Mouse (Mus musculus): ENCODE measurements around the gene Lyar.

DNA sequence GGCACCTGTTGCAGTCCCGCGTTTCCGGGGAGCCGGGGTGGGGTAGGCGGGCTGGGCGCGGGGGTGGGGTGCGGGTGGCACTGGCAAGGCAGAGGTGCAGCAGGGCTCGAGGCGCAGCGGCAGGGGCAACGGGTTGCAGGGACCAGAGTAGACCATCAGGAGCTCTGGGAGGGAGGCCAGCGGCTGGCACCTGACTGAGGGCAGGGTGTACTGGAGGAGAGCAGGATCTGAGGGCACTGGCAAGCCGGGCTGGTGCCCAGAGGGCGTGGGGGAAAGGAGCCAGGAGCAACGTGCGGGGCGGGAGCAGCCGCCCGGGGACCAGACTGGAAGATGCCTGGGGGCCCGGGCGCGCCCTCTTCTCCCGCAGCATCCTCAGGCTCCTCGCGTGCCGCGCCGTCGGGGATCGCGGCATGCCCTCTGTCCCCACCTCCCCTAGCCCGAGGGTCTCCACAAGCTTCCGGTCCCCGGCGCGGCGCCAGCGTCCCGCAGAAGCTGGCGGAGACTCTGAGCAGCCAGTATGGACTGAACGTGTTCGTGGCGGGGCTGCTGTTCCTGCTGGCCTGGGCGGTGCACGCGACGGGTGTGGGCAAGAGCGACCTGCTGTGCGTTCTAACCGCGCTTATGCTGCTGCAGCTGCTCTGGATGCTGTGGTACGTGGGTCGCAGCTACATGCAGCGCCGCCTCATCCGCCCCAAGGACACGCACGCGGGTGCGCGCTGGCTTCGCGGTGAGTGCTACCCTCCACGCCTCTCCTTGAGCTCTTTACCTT lies 57.0 kb downstream of the Lyar start:
- TF ChIP-seq CTCF (IDR thresholded peaks at IDR 0.05; ENCODE audit: low read depth) = no peak
- no peak for TF ChIP-seq EP300 (IDR thresholded peaks at IDR 0.05; ENCODE audit: low read depth)

Measured in liver, postnatal 0 days (tissue).